Mouse (Mus musculus) G1E (cell line): ENCODE measurements around the gene Stat5b.
"Not testable (repeated sequence)": the region's sequence is repeated elsewhere in the genome, so short reads cannot be mapped to it uniquely, and the experiment has no call there.

Source experiments
- CTCF ChIP-seq: IDR thresholded peaks from 2 replicates; pipeline ENCODE4 v1.5.1; 2012; ENCODE audit warnings: low read depth, low read length, inconsistent platforms, mixed read lengths
- GATA1 ChIP-seq: IDR thresholded peaks from 2 replicates; pipeline ENCODE4 v1.6.1; 2012; ENCODE audit warnings: borderline replicate concordance, low read length, inconsistent platforms, mixed read lengths
- GATA2 ChIP-seq: IDR thresholded peaks from 2 replicates; pipeline ENCODE4 v1.6.1; 2012; ENCODE audit warnings: low read depth, low read length, inconsistent platforms, borderline replicate concordance
- TAL1 ChIP-seq: conservative IDR thresholded peaks from 2 replicates; pipeline ENCODE4 v1.6.1; 2012; ENCODE audit warnings: low read depth, low read length, inconsistent platforms, mixed read lengths

GRCm38 (mm10) chr11:100790644-100791043, 59.9 kb downstream of the Stat5b start:
- TF ChIP-seq CTCF, TAL1, GATA1, GATA2: not testable (repeated sequence)
